Mouse (Mus musculus) erythroid progenitor cell, adult 5-6 weeks (primary cell): ENCODE results near the gene Ephb2. TPM values are rescaled to one million over a fixed set of nuclear protein-coding genes. Genes with fewer than 3 reads are reported as not detected.

Source experiments
- ATAC-seq: replicated peaks from 2 replicates; pipeline ENCODE4 v1.8.0; 2016; ENCODE audit warnings: moderate number of reproducible peaks, mild to moderate bottlenecking, moderate TSS enrichment, inconsistent platforms; ENCODE audit not compliant: poor library complexity, low FRiP score, severe bottlenecking
- total RNA-seq, 2 experiments: library from RNA; stranded (forward) in 1 of 2; stranded (reverse) in 1 of 2; fragments of 150-400 nt in 1 of 2; fragments of 186-747, 209-891 nt in 1 of 2; gene quantifications; 2 replicates each; pipeline versions ENCODE4 v1.2.3 to v1.2.4; 2015 to 2017; ENCODE audit warnings: low replicate concordance in 2 of 2

Gene Ephb2
- total RNA-seq (2015; ENCODE audit: low replicate concordance): not detected in 2 replicates
- total RNA-seq (2017; ENCODE audit: low replicate concordance): not detected in 2 replicates

DNA sequence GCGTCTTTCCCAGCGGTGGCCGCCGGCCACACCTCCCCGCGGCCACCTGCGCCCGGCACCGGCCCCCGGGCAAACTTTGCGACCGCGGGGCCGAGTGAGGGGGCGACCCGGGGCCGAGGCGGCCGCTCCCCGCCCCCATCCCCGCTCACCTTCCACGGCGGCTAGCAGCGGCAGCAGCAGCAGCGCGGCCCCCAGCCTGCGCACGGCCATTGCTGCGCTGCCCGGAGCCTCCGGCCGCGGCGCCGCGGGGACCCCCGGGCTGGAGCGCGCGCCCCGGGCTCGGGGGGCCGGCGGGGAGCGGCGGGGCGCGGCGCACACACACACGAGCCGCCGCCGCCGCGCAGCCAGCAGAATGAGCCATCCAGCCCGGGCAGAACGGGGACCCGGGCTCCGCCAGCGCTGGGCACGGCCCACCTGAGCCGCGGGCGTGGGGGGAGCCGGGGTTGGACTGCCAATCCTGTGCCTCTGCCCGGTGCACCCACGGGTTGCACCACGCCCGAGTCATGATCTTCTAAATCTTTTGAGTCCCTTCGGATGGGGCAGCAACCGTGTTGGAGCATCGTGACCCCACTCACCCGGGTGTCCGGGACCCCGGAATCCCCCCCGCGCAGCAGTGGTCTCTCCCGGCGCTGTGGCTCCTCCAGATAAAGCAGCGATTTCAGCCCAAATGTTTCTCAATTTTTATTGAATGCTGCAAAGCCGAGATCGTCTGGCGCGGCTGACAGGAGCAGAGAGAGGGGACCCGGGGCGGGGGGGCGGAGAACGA is at the start of gene Ephb2:
Gene Ephb2, minus strand, starts transcription at position 368 of the 766 bp plus-strand sequence.
- 0 out of 2 replicates have a peak, but pooled peaks have one; percentile 55 for ATAC-seq

DNA sequence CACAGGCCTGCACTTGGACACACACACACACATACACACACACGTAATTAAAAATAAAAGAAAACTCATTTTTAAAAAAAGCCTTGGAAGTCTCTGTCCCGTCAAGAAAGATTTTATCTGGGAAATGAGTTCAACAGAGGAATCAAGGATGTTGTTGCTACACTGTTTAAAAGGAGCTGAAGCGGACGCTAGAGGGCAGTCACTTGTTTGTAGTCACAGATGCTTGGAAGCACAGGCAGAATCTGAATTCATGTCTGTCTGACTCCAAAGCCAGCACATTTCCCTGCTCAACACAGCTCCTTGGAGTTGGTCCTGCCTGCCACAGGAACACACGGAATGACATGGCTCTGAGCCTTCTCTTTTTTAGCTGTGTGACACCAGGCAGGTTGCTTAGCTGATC is 42.8 kb upstream of the Ephb2 start:
- ATAC-seq: no peak

DNA sequence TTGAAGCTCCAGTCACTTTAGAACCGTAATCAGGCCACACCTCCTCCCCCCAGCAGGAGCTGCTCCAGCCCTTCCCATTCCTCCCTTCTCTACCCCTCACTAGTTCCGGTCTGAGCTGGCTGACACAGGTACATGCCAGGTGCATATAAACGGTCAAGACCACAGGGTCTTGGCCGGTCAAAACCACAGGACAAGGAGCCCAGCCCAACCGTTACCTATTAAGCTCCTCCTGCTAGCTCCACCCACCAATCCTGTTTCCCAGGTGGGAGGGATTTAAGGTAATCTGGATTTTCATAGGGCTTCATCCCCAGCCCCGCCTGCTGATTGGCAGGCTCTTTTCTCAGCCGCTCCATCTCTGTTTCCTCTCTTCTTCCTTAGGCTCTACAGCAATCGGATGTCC is 42.4 kb upstream of the Ephb2 start:
- ATAC-seq: no peak

DNA sequence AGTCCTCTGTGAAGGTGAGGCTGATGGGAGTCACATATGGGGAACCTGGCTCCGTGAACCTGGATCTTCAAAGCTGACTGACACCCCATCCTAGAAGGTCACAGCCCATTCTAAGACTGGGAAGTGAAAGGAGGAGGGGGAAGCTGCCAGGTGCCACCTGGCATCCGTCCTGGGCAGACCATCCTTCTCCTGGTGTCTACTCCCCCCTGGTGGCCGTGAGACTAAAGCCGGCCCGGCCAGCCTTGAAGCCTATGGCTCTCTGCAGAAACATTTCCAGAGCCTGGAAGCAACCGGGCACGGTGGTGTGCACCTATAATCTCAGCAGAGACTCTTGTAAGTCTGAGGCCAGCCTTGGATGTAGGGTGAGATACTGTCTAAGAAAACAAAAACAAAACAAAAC is 41.2 kb upstream of the Ephb2 start:
- ATAC-seq: no peak

DNA sequence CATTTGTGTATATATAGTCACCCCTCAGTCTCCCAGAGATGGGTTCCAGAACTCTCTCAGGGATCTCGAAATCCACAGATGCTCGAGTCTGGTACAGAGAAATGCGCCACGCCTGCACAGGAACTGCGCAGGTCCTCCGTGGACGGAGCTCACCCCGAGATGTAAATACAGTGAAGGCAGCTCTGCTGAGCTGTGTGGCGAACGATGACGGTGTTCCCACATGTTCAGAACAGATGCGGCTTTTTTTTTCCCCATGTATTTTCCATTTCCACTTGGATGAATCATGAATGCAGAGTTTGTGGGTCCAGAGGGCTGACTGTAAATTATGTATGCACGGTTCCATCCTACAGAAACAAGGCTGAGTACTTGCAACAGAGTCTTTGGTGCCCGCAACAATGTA is 39.2 kb upstream of the Ephb2 start:
- no peak for ATAC-seq

DNA sequence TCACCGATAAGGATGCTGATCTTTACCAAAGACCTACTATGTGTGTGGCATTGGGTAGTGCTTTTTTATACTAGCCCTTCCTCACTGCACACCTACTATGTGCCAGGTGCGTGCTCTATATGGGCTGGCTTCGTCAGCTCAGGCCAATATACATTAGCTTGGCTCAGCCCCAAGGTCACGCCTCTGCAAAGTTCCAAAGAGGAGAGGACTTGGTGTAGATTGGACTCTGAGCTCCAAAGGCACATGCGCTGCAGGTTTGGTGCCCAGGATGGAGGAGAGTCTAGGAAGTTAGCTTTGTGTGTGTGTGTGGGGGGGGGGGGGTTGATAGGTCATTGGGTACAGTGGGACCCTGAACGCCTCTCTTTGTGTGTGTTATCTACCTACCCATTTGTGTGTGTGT is 32.6 kb upstream of the Ephb2 start:
- ATAC-seq: no peak

DNA sequence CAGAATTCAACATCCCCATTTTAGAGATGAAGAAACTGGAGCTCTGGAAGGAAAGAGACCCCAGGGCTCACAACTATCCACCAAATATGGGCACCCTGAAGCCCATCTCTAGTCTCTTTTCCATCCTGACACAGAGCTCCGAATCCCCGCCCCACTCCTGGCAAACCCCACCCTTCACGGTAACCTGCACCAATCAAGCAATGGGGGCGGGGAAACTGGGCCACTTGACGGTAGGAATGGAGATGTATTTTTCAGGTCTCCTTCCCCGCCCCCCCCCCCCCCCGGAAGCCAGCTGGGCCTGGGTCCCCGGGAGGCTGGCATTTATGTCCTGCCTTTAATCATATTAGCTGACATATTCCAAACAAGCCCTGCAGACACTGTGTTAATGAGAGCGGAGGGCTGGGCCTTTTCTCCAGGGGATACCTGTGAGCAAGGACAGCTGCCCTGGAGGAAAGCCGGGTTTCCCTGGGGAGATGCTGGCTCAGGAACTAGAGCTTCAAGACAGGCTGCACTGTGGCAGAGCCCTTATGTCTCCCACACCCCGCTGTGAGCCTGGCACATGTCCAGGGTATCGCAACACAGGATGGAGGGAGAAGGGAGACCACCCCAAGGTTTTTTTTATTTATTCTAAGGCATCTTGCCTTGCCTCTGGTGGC is 32.0 kb upstream of the Ephb2 start:
- no peak for ATAC-seq

DNA sequence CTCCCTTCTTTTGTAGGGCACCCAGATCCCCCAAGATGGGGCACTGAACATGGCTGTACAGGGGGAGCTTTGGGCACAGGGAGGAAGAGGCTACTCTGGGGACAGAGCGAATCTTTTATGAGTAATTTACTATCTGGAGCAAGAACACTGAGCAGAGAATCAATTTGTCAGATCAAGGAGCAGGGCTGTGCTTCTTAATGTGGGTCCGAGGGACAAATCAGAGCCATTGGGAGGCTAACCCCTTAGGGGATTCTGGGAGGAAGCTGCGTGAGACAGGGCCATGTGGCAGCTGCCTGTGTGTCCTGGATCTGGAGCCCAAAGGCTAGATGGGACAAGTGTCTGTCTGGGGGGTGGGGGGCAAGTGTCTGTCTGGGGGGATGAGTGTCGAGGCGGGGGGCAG is 29.7 kb upstream of the Ephb2 start:
- ATAC-seq: no peak

DNA sequence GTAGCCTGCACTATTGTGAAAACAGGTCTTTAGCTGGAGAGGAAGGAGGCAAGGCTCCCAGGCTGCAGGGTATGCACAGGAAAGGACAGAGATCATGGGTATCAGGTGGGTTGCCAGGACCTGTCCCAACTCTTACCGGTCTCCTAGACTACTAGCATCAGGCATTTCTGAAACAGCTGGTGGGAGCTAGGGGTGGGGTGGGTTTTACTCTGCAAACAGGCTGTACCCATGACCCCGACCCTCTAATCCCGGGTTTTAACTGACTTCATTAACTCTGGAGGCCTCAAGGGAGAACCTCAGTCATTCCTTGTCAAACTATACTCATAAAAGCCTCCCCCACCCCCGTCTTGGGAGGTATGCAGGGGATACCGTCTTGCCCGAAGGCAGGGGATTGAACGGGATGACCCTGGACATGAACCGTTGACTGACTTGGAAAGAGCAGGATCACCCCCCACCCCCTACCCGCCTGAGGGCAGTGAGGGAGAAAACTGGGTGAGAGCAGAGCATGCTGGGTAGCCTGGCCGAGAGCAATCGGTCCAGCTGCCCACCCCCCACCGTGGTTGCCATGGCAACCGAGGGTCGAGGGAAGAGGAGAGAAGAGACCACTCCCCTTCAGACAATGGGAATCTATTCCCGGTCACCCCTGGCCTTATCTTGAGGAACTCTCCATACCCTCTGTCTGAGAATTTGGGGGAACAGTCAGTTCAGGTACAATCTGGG is 29.1 kb upstream of the Ephb2 start:
- no peak for ATAC-seq

DNA sequence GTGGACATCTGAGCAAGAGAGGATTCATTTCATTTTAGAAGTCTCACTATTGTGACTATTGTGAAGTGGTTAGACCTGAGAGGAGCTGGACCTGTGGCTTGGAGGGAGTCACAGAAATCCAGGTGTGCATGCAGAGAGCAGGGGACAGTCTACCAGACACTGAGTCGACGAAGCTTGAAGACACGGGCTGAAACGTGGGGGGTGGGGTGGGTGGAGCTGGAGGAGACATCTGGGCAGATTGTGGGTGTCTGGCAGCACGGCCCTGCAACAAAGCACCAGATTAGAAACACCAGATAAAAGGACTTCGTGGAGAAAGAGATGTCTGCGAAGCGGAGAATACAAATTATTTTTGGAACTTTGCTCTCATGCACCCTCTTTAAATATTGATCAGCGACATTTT is 27.7 kb upstream of the Ephb2 start:
- ATAC-seq: no peak

DNA sequence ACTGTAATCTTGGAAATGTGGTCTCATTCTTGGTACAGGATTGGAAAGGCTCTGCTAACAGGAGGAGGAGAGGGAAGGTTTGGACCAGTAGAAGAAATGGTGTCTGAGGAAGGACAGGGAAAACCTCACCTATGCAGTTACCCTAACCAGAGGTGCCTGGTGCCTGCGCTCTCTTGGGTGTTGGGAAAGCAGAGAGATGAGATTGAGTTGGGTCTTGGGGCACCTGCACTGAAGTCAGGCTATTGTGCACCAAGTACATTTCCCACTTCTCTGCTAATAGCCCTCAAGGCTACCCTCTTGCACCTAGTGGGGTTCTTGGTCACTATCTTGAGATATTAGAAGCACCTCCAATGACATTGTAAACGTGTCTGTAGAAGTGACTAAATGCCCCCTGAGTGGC is 26.6 kb upstream of the Ephb2 start:
- ATAC-seq: no peak

DNA sequence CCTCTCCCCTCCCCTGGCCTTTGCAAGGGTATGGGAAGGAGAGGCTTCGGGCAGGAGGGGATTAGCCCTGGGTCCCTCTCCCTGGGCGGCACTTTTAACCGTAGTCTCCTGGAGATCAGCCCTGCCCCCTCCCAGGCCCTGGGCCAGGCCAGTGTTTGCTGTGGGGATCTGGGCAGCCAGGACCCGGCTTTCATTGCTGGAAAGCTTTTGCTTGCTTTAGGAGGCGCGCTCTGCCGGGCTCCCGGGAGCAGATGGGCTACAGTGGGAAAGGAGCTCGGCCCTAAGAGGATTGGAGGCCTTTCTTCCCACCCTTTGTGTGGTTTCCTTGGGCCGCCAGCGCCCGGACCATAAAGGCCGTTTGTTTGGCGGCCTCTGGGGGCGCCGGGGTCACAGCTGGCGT is 26.0 kb upstream of the Ephb2 start:
- ATAC-seq: no peak

DNA sequence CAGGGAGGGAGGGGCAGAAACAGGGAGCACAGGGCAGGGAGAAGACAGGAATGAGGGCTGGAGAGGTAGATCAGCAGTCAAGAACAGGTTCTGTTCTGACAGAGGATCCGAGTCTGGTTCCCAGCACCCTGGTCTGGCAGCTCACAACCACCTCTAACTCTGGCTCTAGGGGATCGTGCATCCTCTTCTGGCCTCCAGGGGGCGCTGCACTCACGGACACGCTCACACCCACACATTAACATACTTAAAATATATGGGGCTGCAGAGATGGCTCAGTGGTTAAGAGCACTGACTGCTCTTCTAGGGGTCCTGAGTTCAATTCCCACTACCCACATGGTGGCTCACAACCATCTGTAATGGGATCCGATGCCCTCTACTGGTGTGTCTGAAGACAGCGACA is 24.2 kb upstream of the Ephb2 start:
- ATAC-seq: no peak

DNA sequence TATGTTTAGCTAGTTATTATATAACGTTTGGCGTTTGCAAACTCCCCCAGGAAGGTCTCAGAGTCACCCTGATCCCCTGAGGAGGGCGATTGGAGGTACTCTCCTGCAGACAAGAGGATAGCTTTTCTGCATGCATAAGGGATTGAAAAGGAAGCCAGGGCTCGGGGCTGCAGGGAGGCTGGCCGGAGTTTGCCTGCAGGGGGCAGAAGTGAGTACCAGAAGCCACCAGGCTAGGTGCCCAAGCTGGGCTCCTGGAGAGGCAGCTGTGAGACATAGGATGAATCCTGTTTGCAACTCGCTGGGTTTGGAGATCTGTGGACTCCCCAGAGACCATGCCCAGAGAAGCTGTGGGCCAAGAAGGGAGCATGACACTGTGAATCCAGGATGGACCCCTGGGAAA is 19.3 kb upstream of the Ephb2 start:
- ATAC-seq: no peak

DNA sequence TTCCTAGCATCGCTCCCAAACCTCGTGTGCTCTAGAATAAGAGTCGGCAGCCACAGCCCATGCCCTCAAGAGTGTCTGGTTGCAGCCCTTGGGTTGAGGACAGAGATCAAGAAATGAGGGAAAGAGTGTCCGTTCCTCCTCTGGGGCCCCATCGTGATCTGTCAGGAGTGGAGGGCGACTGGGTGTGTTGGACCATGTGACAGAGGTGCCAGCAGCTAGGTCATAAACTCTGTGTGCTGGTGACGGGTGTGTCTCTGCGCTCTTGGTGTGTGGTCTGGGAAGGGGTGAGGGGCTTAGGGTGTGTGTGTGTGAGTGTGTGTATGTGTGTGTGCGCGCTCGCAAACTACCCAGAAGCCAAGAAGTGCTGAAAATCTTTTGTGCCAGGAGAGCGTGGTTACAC is 17.2 kb upstream of the Ephb2 start:
- ATAC-seq: no peak

DNA sequence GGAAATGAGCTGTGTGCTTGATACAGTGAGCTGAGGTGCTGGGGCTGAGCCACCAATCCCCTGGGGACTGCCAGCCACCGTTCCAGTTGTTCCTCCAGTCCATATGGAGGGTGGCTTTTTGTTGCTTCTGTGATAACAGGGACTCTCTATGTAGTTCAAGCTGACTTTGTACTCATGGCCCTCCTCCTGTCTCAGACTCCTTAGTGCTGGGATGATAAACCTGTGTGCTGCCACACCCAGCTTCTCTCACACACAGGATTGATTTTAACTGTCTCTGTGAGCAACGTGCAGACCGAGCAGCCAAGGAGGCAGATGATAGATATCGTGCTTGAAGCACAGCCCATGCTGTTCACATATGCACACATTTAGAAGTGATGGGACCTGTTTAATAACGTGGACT is 16.3 kb upstream of the Ephb2 start:
- no peak for ATAC-seq

DNA sequence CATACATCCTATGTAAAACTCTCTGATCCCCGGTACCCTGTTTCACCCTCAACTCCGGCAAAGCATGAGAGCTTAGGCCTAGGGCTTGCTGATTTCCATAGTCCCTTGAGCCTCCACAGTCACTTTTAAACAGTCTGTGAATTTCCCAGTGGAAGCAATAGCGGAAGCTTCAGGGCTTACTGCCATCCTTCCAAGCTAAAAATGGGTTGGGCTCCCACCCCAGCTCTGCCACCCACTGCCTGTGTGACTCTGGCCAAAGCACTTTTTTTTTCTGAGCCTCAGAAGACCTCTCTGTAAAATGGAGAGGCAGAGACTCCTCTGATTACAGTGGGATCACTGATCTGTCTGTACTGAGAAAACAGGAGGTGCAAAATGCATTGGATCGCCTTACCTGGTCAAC is 12.8 kb upstream of the Ephb2 start:
- no peak for ATAC-seq

DNA sequence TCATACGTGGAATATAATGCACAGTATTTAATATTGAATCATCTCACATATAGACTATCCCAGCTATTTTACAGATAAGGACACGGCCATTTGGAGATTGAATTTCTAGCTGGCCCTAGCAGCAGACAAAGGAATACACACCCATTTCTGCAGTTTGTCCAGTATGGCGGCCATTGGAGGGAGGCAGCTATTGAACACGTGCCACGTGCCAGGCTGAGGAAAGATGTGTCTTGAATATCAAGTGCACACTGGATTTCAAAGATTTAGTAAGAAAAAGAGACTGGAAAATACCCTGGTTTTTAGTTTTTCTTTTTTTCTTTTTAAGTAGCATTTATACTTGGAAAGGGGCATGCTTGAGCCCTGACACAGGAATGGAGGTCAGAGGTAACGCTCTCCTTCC is 11.4 kb upstream of the Ephb2 start:
- ATAC-seq: no peak

DNA sequence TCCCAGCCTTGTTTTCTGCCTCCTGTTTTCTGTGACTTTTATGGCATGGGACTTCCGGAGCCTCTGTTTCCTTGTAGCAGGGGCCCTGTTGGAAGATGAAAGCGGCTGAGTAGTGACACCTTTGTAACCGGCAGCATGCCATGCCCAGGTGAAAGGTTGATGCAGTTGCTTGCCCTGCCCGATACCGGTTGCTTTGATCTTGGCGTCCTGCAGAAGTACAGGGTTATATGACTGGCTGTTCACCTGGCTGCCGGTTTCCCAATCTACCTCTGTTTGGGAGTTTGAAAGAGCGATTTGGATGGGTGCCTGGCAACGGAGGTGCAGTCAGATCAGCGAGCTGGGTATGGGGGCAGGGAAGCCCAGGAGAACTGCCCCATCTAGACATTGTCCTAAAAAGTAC is 7.0 kb upstream of the Ephb2 start:
- no peak for ATAC-seq

DNA sequence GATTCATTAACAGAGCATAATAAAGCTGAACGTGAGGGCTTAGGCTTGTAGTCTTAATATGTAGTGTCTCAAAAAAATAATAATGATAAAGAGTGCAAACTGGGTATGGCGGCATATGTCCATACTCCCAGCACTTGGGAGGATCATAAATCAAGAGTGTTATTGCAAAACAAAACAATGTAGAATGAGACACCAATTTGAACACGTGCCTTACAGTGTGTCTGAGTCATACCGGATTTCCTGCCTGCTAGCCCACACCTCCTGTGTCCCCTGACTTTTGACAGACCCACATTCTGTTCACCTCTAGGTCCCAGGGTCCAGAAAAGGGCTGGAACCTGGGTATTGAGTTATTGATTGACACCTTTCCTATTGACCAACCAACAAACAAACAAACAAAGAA is 6.2 kb upstream of the Ephb2 start:
- ATAC-seq: no peak

DNA sequence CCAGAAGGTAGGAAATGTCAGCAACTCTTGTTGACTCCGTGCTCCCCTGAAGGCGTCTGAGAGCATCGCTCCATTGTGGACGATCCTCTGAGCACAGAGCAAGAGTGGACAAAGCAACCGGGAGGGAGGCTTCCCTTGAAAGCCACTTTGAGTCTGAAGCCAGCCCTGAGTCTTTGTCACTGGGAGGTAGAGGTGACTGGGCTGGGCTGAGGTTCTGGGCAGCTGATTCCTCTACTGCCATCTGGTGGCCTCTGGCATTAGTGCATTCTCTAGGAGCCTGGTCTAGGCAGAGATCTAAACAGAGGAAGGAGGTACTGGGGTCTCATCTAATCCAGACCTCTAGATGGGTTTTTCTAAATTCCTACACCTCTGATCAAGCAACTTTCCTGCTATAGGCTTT is 5.3 kb upstream of the Ephb2 start:
- peak; percentile 62; the same call in 1 of the 2 replicates for ATAC-seq
